Mouse (Mus musculus): ENCODE measurements around the gene Canx.
A peak's percentile ranks its signal among the peaks of the same experiment; 100 is the strongest.
"Not testable (repeated sequence)": the region's sequence is repeated elsewhere in the genome, so short reads cannot be mapped to it uniquely, and the experiment has no call there.

Gene Canx

GRCm38 (mm10) chr11:50333181-50333580, 7.7 kb upstream of the Canx start:
- DNase-seq (ENCODE audit: low spot score), result peak; percentile 67

GRCm38 (mm10) chr11:50329378-50329777, 3.9 kb upstream of the Canx start:
- no peak for DNase-seq (ENCODE audit: low spot score)

GRCm38 (mm10) chr11:50328075-50328625, 2.7 kb upstream of the Canx start:
- no peak for DNase-seq (ENCODE audit: low spot score)

GRCm38 (mm10) chr11:50326302-50326966, 961 bp upstream of the Canx start:
- DNase-seq (ENCODE audit: low spot score), result peak; percentile 18

GRCm38 (mm10) chr11:50324751-50325471, 562 bp downstream of the Canx start:
- DNase-seq (ENCODE audit: low spot score), result peak; percentile 24

- DNase-seq (ENCODE audit: low spot score), result no peak
Observed at GRCm38 (mm10) chr11:50323843-50324242, 1.6 kb downstream of the Canx start.

- no peak for DNase-seq (ENCODE audit: low spot score)
Observed at GRCm38 (mm10) chr11:50322345-50322744, 3.1 kb downstream of the Canx start.

- no peak for DNase-seq (ENCODE audit: low spot score)
Observed at GRCm38 (mm10) chr11:50321239-50321638, 4.2 kb downstream of the Canx start.

- DNase-seq (ENCODE audit: low spot score), result not testable (repeated sequence)
Observed at GRCm38 (mm10) chr11:50319343-50319742, 6.1 kb downstream of the Canx start.

GRCm38 (mm10) chr11:50312803-50313202, 12.7 kb downstream of the Canx start:
- DNase-seq (ENCODE audit: low spot score), result no peak

- DNase-seq (ENCODE audit: low spot score), result no peak
Observed at GRCm38 (mm10) chr11:50303406-50303805, 22.1 kb downstream of the Canx start.

GRCm38 (mm10) chr11:50292190-50292855, 33.1 kb downstream of the Canx start, which contains the start of gene Maml1:
Gene Maml1, minus strand, starts transcription at chr11:50292311.
- peak; percentile 98 for DNase-seq (ENCODE audit: low spot score)

- DNase-seq (ENCODE audit: low spot score), result peak; percentile 59
Observed at GRCm38 (mm10) chr11:50291321-50292165, 33.9 kb downstream of the Canx start.

- DNase-seq (ENCODE audit: low spot score), result peak; percentile 80
Observed at GRCm38 (mm10) chr11:50290486-50291225, 34.8 kb downstream of the Canx start.

- no peak for DNase-seq (ENCODE audit: low spot score)
Observed at GRCm38 (mm10) chr11:50286428-50286827, 39.0 kb downstream of the Canx start.

GRCm38 (mm10) chr11:50285696-50286095, 39.8 kb downstream of the Canx start:
- DNase-seq (ENCODE audit: low spot score), result peak; percentile 33

GRCm38 (mm10) chr11:50285263-50285662, 40.2 kb downstream of the Canx start:
- DNase-seq (ENCODE audit: low spot score), result no peak

- no peak for DNase-seq (ENCODE audit: low spot score)
Observed at GRCm38 (mm10) chr11:50280053-50280452, 45.4 kb downstream of the Canx start.

- peak; percentile 30 for DNase-seq (ENCODE audit: low spot score)
Observed at GRCm38 (mm10) chr11:50279005-50279404, 46.5 kb downstream of the Canx start.

GRCm38 (mm10) chr11:50277706-50278105, 47.8 kb downstream of the Canx start:
- DNase-seq (ENCODE audit: low spot score), result no peak

- DNase-seq (ENCODE audit: low spot score), result no peak
Observed at GRCm38 (mm10) chr11:50277025-50277424, 48.4 kb downstream of the Canx start.
